Mouse (Mus musculus): ENCODE measurements at regions not wholly inside any gene's neighbourhood (a gene's known extent, or its start where the extent isn't known, plus 50 kb on each side); places are given as distances from the start of the nearest gene placed in this dataset.

DNA sequence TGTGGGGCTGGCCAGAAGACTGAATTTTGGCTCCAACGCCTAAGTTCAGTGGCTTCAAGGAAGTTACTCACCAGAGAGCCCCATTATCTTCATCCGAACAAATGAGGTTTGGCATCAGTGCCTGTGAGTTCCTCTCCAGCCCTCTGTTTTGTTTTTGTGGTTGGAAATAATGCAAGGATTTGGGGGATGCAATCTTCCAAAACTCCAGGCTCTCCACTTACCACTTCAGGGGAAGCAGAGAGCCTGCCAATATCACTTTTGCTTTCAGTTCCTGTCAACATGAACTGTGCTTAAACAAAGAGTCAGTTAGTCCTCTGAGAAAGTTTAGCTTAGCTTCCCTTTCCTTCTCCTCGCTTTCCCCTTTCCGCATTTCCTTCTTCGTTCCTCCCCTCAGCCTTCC is 189.4 kb upstream of the Hmga2 start:
- peak; percentile 16 for DNase-seq

DNA sequence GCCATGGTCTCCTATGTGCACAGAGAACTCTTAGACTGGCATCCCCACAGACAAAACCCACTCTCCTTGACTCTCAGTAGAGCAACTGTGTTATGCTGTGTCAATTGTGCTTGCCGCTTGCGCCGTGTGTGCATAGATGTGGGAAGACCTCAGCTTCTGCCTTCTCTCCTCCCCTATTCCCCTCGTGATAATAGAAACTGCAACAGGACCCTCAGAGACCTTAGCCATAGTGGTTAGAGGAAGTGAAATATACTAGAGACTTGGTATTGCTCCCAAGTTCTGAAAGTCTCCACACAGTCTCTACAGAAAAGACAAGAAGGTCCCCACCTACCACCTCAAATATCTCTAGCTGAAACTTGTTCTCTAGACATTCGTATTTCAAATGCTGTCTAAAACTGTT is 188.2 kb upstream of the Hmga2 start:
- DNase-seq, result no peak

DNA sequence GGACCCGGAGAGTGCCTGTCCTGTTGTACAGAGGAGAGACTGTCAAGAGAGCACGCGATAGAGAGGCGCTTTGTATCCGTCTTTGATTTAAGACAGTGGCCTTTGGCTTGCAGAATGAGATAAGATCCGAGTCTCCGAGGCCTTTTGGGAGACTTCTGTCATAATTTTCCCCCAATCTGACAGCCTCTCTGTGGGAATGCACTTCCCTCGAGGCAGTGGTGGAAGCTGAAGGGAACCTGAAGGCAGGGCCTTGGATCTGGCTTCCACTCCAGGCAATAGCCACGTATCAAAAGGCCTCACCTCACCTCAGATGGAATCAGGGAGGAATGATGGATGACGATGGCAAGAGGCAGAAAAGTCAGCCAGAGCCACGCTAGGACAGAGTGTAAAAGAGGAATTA is 187.1 kb upstream of the Hmga2 start:
- no peak for DNase-seq

DNA sequence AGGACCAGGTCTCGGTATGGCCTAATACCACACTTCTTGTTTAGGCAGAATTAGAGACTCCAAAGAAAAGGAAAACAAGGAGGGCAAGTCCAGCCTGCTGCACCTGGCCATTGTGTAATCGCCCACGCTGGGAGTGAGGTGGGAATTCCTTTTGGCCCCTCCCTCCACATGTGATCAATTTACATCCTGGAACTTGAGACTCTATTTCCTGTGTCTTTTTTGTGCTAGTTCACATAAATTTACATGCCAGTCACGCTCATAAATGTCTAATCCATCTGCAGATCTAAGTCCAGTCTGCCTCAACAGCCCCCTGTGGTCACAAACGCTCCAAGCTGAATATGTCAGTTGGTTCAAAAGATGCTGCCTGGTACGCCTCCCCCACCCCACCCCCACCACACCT is 184.2 kb upstream of the Hmga2 start:
- no peak for DNase-seq

DNA sequence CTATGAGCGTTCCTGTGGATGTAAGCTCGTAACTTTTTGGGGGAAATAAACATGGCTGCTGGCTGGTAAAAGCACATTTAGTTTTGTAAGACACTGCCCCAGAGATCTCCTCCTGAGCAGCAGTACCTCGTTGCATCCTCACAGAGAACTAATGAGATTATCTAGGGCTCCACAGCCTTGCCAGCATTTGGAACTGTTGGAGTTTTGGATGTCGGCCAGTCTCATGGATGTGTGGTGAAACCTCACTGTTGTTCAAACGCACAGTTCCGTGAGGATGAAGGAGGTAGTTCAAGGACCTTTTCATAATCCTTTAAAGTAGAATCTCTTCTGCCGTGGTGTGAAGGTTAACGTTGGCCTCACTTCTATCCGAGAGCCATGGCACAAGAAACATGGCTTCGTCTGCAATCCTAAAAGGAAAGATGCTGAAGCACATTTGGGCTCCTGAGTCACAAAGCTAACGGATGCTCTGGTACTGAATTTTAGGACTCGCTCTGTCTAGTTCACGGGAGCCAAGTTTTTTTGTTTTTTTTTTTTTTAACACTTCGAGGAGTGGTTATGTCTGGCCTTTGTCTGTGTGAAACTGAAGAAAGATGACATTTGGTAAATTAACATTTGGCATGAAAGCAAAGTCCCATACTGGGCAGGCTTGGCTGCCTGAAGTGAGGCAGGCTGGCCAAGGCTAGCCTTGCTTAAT is 179.1 kb upstream of the Hmga2 start:
- no peak for DNase-seq

DNA sequence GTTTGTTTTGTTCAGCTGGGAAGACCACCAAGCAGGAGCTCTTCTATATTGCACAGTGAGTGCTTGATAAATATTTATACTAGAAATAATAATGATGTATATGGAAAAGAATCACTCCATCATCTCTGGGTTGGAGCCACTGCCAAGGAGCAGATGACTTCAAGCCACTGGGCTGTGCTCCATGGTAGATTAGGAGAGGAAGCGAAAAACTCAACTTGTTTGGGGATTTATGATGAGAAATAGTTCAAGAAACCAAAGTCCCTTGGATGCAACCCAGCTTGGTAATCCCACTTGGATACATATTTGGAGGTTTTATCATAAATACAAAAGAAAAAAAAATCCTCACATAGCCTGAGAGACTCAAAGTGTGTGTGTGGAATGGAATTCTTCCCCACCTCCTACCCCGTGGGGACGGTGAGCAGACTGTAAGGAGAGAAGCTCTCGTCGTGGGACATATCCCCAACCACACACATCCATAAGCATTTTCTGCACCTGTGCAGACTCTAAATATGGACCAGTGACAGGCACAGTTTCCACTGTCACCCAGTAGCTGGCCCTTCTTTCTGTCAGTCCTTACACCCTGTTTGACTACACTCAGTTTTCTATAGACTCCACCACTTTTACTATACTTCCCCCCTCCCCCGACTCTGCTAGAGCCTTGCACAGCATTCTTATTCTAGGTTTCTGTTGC is 176.4 kb upstream of the Hmga2 start:
- DNase-seq, result peak; percentile 31

DNA sequence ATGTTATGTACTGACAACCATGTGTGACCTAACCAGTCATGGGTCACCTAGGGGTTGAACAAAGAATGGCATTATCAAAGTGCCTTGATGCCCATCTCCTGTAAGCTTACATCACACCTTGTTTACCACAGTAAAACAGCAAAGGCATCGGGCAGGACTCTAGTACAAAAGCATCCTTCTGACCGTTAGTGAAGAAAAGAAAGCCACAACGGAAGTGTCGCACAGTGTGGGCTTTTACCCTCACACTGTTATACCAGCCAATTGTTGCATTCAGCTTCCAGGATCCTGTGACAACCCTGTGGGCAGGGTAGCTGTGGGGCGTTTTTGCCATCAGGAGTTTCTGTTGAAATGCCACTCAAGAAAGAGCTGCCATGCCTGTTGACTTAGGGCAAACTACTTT is 175.6 kb upstream of the Hmga2 start:
- DNase-seq, result no peak

GRCm38 (mm10) chr10:120650336-120650735 is 174.1 kb upstream of the Hmga2 start:
- no peak for DNase-seq

- no peak for DNase-seq
These were observed 172.5 kb upstream of the Hmga2 start for GRCm38 (mm10) chr10:120648741-120649140.

- DNase-seq, result no peak
These were observed 171.8 kb upstream of the Hmga2 start for GRCm38 (mm10) chr10:120648031-120648430.

- no peak for DNase-seq
These were observed 171.1 kb upstream of the Hmga2 start for GRCm38 (mm10) chr10:120647323-120647722.

DNA sequence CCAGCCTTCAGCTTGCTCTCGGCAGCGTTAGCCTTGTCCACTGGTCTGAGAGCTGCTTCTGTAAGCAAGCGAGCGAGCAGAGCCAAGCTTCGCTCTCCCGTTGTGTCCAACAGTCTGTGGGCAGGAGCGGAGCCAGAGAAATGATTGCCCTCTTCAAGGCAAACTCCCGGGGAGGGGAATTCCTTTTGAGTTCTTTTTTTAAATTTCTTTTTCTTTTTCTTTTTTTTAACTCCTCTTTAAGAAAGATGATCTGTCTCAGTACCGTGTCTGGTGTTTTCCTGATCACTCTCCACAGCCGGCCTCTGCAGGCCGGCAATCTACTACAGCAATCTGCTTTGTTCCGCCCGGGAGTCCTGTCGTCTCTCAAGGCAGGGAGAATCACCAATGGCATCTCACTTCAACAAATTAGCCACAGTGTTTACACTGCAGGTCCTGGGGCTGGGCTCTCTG is 170.6 kb upstream of the Hmga2 start:
- DNase-seq, result peak; percentile 47

DNA sequence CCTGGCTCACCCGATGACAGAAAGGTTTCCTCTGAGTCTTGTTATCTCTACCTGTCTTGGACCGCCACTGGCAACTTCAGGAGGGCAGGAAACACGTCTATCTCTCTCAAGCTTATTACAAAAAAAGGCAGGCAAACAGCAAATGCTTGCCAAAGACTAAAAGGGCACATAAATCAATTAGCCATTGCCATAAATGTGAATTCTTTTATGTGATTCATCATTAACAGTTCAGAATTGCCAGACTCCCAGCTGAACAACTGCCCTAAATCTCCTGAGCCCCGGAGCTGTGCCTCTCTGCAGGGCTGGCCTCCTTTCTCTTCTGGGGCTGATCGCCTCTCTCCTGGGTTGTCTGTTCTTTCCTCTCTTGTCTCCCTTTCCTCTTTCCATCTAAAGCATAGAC is 164.6 kb upstream of the Hmga2 start:
- no peak for DNase-seq

DNA sequence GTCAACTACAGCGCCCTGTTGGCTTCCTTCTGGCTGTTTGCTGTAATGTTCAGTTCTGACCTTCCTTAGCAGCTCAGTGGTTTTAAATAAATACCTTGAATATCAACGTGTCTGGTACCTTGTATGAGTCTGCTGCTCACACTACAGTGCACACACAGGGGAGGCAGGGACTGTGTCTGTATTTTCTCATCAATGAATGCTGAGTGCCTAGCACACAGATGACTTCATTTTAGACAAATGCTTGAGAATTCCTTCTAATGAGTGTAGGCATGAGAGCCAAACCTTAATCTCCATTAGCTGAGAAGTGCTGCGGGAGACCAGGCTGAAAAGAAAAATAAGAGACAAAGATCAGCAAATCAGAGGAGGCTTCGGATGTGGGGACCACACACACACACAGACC is 162.0 kb upstream of the Hmga2 start:
- no peak for DNase-seq

DNA sequence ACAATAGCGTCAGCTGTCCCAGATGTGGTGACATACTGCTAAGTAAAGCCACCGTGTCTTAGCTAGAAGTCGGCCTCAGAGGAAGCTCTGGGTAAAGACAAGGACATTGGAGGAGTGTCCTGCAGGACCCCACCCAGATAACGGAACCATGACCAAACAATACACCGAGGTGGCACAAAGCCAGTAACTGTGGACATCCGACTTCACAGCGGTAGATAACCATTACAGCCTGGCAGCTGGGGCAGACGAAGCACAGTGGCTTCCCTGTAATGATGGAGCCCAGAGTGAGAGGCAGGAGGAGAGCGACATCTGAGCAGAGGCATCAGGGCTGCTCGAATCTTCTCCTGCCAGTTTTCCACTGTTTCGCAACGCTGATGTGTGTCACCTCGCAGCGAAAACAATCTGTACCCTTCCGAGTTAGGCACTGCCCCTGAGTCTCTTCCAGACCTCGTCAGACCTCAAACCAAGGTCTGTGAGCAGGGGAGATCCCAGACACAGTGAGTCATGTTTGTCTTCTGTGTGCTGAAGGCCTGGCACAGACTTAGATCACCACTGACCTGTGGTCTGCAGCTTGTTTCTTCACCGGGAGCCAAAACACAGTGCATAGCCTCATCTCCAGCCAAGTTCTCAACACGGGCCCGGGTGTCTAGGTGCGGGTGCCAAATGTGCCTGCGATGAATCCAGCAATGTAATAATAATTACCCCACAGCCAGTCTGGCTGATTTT is 159.7 kb upstream of the Hmga2 start:
- peak; percentile 53 for DNase-seq

- no peak for DNase-seq
These were observed 158.9 kb upstream of the Hmga2 start for GRCm38 (mm10) chr10:120635194-120635593.

DNA sequence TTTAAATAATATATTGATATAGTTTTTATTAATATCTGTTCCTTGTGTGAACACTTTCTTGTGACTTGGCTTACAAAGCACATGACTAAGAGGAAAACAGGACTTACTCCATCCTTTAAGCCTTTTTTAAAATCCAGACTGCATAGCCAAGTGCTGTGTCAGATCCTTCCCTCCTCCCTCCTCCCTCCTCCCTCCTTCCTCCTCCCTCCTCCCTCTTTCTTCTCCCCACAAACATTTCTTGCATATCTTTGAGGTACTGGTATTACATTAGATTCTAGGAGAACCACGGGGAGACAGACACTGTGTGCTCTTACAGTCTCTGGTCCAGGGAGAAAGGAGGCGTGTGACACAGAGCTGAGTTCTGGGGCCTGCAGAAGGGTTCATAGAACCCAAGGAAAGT is 155.8 kb upstream of the Hmga2 start:
- DNase-seq, result no peak

DNA sequence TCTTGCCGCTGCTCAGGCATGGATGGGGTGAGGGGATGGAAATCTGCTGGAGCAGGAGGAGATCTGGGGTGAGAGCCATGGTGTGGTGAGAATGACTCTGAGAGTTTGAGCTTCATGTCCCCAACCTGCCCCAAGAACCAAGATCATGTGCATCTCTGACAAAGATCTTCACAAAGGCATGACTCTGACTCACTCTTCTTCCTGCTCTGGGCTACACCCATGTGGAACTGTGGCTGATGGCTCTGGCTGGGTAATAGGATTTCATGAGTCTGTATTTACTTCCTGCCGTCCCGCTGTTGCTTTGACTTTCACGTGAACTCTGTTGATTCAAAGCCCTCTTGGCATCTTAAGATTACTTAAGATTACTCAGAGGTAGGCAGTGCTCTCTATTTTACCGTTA is 151.8 kb upstream of the Hmga2 start:
- no peak for DNase-seq

GRCm38 (mm10) chr10:120625474-120625873 is 149.2 kb upstream of the Hmga2 start:
- DNase-seq, result no peak

GRCm38 (mm10) chr10:120624203-120624942 is 148.1 kb upstream of the Hmga2 start:
- no peak for DNase-seq

DNA sequence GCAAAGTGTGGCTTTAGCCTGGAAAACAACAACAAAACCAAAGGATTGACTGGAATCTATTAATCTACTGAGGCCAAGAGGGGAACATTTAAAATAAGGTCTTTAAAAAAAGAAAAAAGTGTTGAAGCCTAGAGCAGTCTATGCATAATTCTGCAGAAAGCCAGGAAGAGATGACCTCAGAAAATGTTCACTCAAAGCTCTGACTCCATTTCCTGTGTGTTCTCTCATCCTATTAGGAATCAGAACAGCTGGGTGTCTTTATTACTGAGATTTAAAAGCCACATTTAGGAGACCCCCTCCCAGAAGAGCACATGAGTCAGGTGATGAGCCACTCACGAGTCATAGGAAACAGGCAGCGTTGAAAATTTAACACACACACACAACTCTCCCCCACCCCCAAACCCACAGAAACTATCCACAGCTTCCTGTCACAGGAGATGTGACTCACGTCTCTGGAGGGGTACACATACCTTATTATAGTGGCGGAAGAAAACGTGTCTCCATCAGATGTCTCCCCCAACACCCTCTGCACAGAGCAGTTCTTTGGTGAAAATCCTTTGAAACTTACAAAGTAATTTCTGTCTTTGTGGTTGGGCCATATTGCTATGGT is 140.2 kb upstream of the Hmga2 start:
- no peak for DNase-seq

DNA sequence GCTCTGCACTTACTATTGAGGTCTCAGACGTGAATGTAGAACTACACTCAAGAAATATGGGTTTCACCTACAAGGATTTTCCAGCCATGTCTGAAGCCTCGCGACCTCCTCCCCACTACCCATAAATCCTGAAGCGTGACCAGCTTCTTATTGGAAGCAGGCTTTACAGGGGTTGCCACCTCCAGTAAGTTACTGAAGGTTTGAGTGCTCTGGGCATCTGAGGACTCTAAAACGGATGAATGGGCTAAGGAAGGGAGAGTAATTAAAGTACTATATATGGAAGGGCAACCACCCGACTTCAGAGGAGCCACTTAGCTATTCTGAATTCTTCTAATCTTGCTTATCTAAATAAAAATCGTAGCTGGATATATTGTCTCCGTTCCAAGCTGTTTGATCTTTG is 136.1 kb upstream of the Hmga2 start:
- no peak for DNase-seq

- peak; percentile 44 for DNase-seq
These were observed 133.8 kb upstream of the Hmga2 start for GRCm38 (mm10) chr10:120610076-120610475.

Data from heart, postnatal 4 days (tissue).